Mouse (Mus musculus) midbrain, embryonic 16.5 days (tissue): ENCODE data around the gene Sox8. TPM values are rescaled to one million over a fixed set of nuclear protein-coding genes. Genes with fewer than 3 reads are reported as not detected.

Experiments used
- ATAC-seq: fragments of 200-750 bp; cut with Nextera tagmentation; 2 replicates; pipeline ENCODE4 v1.8.0; 2017; ENCODE audit warnings: moderate TSS enrichment
- H3K27ac ChIP-seq: fragments of 300-500 bp; sonication (generic); 2 replicates; pipeline ENCODE4 v1.5.1; 2014; ENCODE audit warnings: mild to moderate bottlenecking, low read length, mixed read lengths
- H3K27me3 ChIP-seq: fragments of 300-500 bp; sonication (generic); 2 replicates; pipeline ENCODE4 v1.6.1; 2014; ENCODE audit warnings: low read depth, low read length, mixed read lengths; ENCODE audit not compliant: control insufficient read depth, insufficient read depth
- H3K36me3 ChIP-seq: fragments of 300-500 bp; sonication (generic); 2 replicates; pipeline ENCODE4 v1.6.1; 2014; ENCODE audit warnings: mild to moderate bottlenecking, low read length, moderate library complexity, mixed read lengths; ENCODE audit not compliant: control insufficient read depth, insufficient read depth
- H3K4me1 ChIP-seq: fragments of 300-500 bp; sonication (generic); 2 replicates; pipeline ENCODE4 v1.6.1; 2014; ENCODE audit warnings: mild to moderate bottlenecking, low read length, mixed read lengths; ENCODE audit not compliant: control insufficient read depth, insufficient read depth
- H3K4me2 ChIP-seq: fragments of 300-500 bp; sonication (generic); 2 replicates; pipeline ENCODE4 v1.6.1; 2014; ENCODE audit warnings: mild to moderate bottlenecking, low read length, mixed read lengths
- H3K4me3 ChIP-seq: fragments of 300-500 bp; sonication (generic); 2 replicates; pipeline ENCODE4 v1.5.1; 2014; ENCODE audit warnings: low read depth, mild to moderate bottlenecking, low read length, moderate library complexity, mixed read lengths
- H3K9ac ChIP-seq: fragments of 300-500 bp; sonication (generic); 2 replicates; pipeline ENCODE4 v1.6.1; 2014; ENCODE audit warnings: low read depth, low read length, mixed read lengths
- H3K9me3 ChIP-seq: fragments of 300-500 bp; sonication (generic); replicated peaks from 2 replicates; pipeline ENCODE4 v1.6.1; 2014; ENCODE audit warnings: mild to moderate bottlenecking, low read length, mixed read lengths; ENCODE audit not compliant: control insufficient read depth, poor library complexity, severe bottlenecking
- WGBS: fragments of 180-500 bp; shearing (Covaris S2); extraction: QIAGEN DNeasy Blood & Tissue Kit; methylation state at CpG from one replicate; pipeline ENCODE4 v1.1.7; 2014; 5-methylcytosine and 5-hydroxymethylcytosine counted together
- polyA plus RNA-seq: library from polyadenylated mRNA; unstranded; fragments of >200 nt; fragmentation: Nextera tagmentation; extraction: Ambion mirVana; gene quantifications from 2 replicates; pipeline ENCODE4 v1.2.1, GENCODE M21; 2015

Sox8 gene
- polyA plus RNA-seq, 1 experiment from 2014 or later, result 16.2 TPM

DNA sequence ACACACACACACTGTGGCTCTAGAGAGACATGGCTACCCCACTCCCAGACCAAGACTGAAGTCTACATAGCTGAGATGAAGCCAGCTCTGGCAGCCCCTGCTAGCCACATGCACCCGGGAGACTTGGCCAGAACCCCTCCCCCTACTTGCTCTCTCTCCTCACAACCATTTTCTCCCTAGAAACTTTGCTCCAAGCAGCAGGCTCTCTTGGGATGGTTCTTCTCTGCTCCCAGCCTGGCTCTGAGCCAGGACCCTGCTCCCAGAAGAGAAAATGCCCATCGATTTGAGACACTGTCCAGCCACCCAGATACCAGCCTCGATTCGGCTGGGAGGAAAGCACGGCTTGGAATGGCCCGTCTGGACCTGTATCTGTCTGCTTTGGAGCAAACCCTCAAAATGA is 5.2 kb downstream of the Sox8 start:
- Histone ChIP-seq H3K4me3 (no peak overlapping the region), H3K9me3 (no peaks in the 10 kb centered on the region), H3K27me3 (peaks cover 19% of the 10 kb centered on the region), H3K4me2 (peak overlapping the region; percentile 31), H3K4me1 (peaks cover 16% of the 10 kb centered on the region), H3K27ac (peak overlapping the region; percentile 56), H3K9ac (no peak overlapping the region), H3K36me3 (no peaks in the 10 kb centered on the region)
- ATAC-seq, result no peak
- 34% methylated on average over 6 of the region's 6 CpGs for WGBS

DNA sequence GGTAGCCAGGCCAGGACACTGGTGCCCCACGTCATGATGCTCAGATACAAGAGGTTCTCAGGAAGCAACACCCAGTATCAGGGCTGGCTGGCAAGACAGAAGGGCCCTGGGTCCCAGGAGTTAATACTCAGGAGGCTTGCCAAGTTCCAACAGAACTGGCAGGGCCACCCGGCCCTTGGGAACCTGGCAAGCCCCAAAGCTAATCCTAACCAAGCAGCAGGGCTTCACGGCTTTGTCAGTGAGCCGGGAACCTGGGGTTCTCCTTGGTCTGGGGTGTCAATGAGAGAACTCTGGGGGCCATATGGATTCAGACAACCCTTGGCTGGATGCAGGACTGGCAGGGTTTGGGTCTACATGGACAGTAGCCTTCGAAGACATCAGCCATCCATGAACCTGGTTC is 6.0 kb downstream of the Sox8 start:
- Histone ChIP-seq H3K9ac (no peak overlapping the region), H3K9me3 (no peaks in the 10 kb centered on the region), H3K36me3 (no peaks in the 10 kb centered on the region), H3K4me3 (no peak overlapping the region), H3K27ac (0 out of 2 replicates have a peak overlapping the region, but pooled peaks have one; percentile 53), H3K27me3 (peaks cover 12% of the 10 kb centered on the region), H3K4me1 (peaks cover 9% of the 10 kb centered on the region), H3K4me2 (no peak overlapping the region)
- 65% methylated on average over 5 of the region's 5 CpGs for WGBS
- ATAC-seq, result no peak

- H3K4me1 ChIP-seq, result peaks cover 17% of the 10 kb centered on the region
- H3K27me3 ChIP-seq, result no peaks in the 10 kb centered on the region
- peak; percentile 82 for ATAC-seq
Measured at GRCm38 (mm10) chr17:25561223-25562028, 9.1 kb downstream of the Sox8 start.

GRCm38 (mm10) chr17:25560554-25561222 is 9.8 kb downstream of the Sox8 start:
- H3K4me1 ChIP-seq, result peaks cover 22% of the 10 kb centered on the region
- no peak for ATAC-seq

More at GRCm38 (mm10) chr17:25561223-25562028, 9.1 kb downstream of the Sox8 start:
- Histone ChIP-seq H3K9ac (no peak overlapping the region), H3K27ac (peak overlapping the region; percentile 75), H3K4me3 (no peak overlapping the region), H3K9me3 (no peaks in the 10 kb centered on the region), H3K36me3 (no peaks in the 10 kb centered on the region), H3K4me2 (no peak overlapping the region)
- WGBS, result 22% methylated on average over 16 of the region's 16 CpGs

DNA sequence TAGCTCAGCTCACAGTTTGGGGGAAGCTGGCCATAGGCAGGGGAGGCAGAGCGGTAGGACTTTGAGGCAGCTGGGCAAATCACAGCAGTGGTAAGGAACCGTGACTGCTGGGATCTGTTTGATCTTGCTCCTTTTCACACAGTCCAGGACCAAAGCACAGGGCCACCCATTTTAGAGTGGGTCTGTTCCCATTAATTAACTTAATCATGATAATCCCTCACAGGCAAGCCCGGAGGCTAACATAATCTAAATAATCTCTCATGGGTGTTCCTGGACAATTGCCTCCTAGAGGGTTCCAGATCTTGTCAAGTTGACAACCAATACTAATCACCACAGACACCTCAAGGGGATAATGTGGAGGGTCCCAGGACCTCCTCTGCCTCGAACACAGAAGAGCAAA is 10.9 kb downstream of the Sox8 start:
- 17% methylated on average over 4 of the region's 4 CpGs for WGBS
- H3K4me3 ChIP-seq, result no peak overlapping the region
- no peaks in the 10 kb centered on the region for H3K36me3 ChIP-seq
- no peak for ATAC-seq
- H3K9ac ChIP-seq, result no peak overlapping the region
- H3K27me3 ChIP-seq, result no peaks in the 10 kb centered on the region
- H3K27ac ChIP-seq, result no peak overlapping the region
- H3K9me3 ChIP-seq, result no peaks in the 10 kb centered on the region
- H3K4me1 ChIP-seq, result peaks cover 22% of the 10 kb centered on the region
- no peak overlapping the region for H3K4me2 ChIP-seq

More at GRCm38 (mm10) chr17:25560554-25561222, 9.8 kb downstream of the Sox8 start:
- H3K9me3 ChIP-seq, result no peaks in the 10 kb centered on the region
- H3K4me2 ChIP-seq, result no peak overlapping the region
- no peak overlapping the region for H3K4me3 ChIP-seq
- 46% methylated on average over 5 of the region's 5 CpGs for WGBS
- H3K36me3 ChIP-seq, result no peaks in the 10 kb centered on the region
- no peaks in the 10 kb centered on the region for H3K27me3 ChIP-seq
- peak overlapping the region; percentile 75 for H3K27ac ChIP-seq
- H3K9ac ChIP-seq, result no peak overlapping the region

GRCm38 (mm10) chr17:25556630-25557354 is 13.7 kb downstream of the Sox8 start:
- Histone ChIP-seq H3K27ac (peak overlapping the region; percentile 71), H3K4me2 (peak overlapping the region; percentile 58), H3K27me3 (no peaks in the 10 kb centered on the region), H3K4me1 (peaks cover 20% of the 10 kb centered on the region), H3K9ac (peak overlapping the region; percentile 61), H3K4me3 (peak overlapping the region; percentile 26), H3K36me3 (no peaks in the 10 kb centered on the region), H3K9me3 (no peaks in the 10 kb centered on the region)
- peak; percentile 64 for ATAC-seq
- 13% methylated on average over 21 of the region's 21 CpGs for WGBS

- peak overlapping the region; percentile 71 for H3K27ac ChIP-seq
- H3K4me3 ChIP-seq, result peak overlapping the region; percentile 26
- WGBS, result 7% methylated on average over 29 of the region's 29 CpGs
- no peaks in the 10 kb centered on the region for H3K9me3 ChIP-seq
- peak; percentile 50 for ATAC-seq
- no peaks in the 10 kb centered on the region for H3K27me3 ChIP-seq
- H3K36me3 ChIP-seq, result no peaks in the 10 kb centered on the region
- peak overlapping the region; percentile 61 for H3K9ac ChIP-seq
- H3K4me1 ChIP-seq, result peaks cover 15% of the 10 kb centered on the region
- H3K4me2 ChIP-seq, result peak overlapping the region; percentile 58
Measured at GRCm38 (mm10) chr17:25555666-25556629, 14.5 kb downstream of the Sox8 start.

DNA sequence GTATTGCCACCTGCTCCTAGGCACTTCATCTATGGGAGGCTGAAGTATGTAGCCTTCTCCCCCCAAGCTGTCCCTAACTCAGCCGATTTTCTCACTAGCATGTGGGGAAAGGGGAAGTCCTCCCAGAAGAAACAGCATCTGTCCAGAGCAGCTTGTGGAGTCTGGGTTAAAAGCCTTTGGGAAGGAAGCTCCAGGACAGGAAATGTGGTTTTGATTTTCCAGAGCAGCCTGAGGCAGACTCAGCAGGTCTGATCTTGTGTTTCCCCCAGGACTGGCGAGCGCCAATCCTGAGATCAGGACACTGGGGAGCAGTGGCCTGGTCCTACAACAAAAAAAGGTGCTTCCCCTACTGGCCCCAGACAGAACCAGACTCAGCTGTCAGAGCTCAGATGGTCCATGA is 15.3 kb downstream of the Sox8 start:
- Histone ChIP-seq H3K4me1 (peaks cover 15% of the 10 kb centered on the region), H3K9me3 (no peaks in the 10 kb centered on the region), H3K36me3 (no peaks in the 10 kb centered on the region), H3K4me3 (no peak overlapping the region), H3K27me3 (no peaks in the 10 kb centered on the region), H3K9ac (no peak overlapping the region; the same call in 1 of the 2 replicates), H3K27ac (no peak overlapping the region), H3K4me2 (no peak overlapping the region)
- no peak for ATAC-seq
- WGBS, result 60% methylated on average over 3 of the region's 3 CpGs
